Mouse (Mus musculus) kidney, embryonic 14.5 days (tissue): ENCODE measurements around the gene Surf2. TPM values are rescaled to one million over a fixed set of nuclear protein-coding genes. Genes with fewer than 3 reads are reported as not detected.

ENCODE experiments used
- ATAC-seq: fragments of 200-750 bp; cut with Nextera tagmentation; 2 replicates; pipeline ENCODE4 v1.8.0; 2017; ENCODE audit warnings: moderate number of reproducible peaks, mild to moderate bottlenecking, moderate TSS enrichment, moderate library complexity; ENCODE audit not compliant: low FRiP score, low TSS enrichment
- H3K27ac ChIP-seq: fragments of 300-500 bp; sonication (generic); 2 replicates; pipeline ENCODE4 v1.5.1; 2014; ENCODE audit warnings: low read depth, mild to moderate bottlenecking, low read length, moderate library complexity, mixed read lengths
- H3K27me3 ChIP-seq: fragments of 300-500 bp; sonication (generic); 2 replicates; pipeline ENCODE4 v1.6.1; 2014; ENCODE audit warnings: mild to moderate bottlenecking, low read length; ENCODE audit not compliant: control insufficient read depth, insufficient read depth
- H3K36me3 ChIP-seq: fragments of 300-500 bp; sonication (generic); 2 replicates; pipeline ENCODE4 v1.6.1; 2014; ENCODE audit warnings: low read length, mixed read lengths; ENCODE audit not compliant: control insufficient read depth, insufficient read depth
- H3K4me1 ChIP-seq: fragments of 300-500 bp; sonication (generic); 2 replicates; pipeline ENCODE4 v1.6.1; 2014; ENCODE audit warnings: low read length, mixed read lengths; ENCODE audit not compliant: control insufficient read depth, insufficient read depth
- H3K4me2 ChIP-seq: fragments of 300-500 bp; sonication (generic); replicated peaks from 2 replicates; pipeline ENCODE4 v1.6.1; 2014; ENCODE audit warnings: low read depth, mild to moderate bottlenecking, low read length
- H3K4me3 ChIP-seq: fragments of 300-500 bp; sonication (generic); 2 replicates; pipeline ENCODE4 v1.5.1; 2014; ENCODE audit warnings: mild to moderate bottlenecking, low read length
- H3K9ac ChIP-seq: fragments of 300-500 bp; sonication (generic); 2 replicates; pipeline ENCODE4 v1.6.1; 2014; ENCODE audit warnings: low read depth, mild to moderate bottlenecking, low read length, moderate library complexity
- H3K9me3 ChIP-seq: fragments of 300-500 bp; sonication (generic); 2 replicates; pipeline ENCODE4 v1.6.1; 2016; ENCODE audit warnings: low read length; ENCODE audit not compliant: control insufficient read depth
- WGBS: fragments of 180-500 bp; shearing (Covaris S2); extraction: QIAGEN DNeasy Blood & Tissue Kit; methylation state at CpG from one replicate; pipeline ENCODE4 v1.1.7; 2014; 5-methylcytosine and 5-hydroxymethylcytosine counted together
- polyA plus RNA-seq: library from polyadenylated mRNA; unstranded; fragments of >200 nt; fragmentation: Nextera tagmentation; extraction: Ambion mirVana; gene quantifications from 2 replicates; pipeline ENCODE4 v1.2.1, GENCODE M21; 2014

Surf2 gene
- polyA plus RNA-seq, 1 experiment from 2014 or later, result 40.1 TPM

DNA sequence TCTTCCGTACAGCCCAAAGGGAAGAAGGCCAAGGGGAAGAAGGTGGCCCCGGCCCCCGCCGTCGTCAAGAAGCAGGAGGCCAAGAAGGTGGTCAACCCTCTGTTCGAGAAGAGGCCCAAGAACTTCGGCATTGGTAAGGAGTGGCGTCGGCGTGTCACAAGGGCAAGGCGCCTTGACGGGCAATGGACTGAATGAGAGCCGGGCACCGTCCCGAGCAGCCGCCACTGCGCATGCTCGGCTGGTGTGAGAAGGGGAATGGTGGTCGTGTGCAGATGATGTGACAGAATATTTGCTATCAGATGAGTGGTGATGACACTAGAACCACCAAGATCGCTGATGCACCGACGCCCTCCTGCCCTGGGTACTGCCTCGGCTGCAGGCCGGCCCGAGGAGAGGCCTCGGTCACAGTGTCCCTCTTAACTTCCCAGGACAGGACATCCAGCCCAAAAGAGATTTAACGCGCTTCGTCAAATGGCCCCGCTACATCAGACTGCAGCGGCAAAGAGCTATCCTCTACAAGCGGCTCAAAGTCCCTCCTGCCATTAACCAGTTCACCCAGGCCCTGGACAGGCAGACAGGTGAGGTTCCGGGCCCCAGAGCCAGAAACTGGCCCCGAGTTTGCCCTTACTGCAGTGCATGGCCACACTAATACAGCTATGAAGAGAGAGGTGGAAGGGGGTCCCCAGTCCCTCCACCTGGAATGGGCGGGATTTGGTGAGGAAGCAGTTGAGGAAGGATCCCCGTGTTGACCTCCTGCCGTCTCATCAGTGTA lies 5.0 kb upstream of the Surf2 start:
- Histone ChIP-seq H3K4me3 (peak overlapping the region; percentile 87), H3K4me2 (peak overlapping the region; percentile 79), H3K36me3 (peaks cover 50% of the 10 kb centered on the region), H3K9ac (peak overlapping the region; percentile 95), H3K27ac (peak overlapping the region; percentile 93), H3K4me1 (peaks cover 24% of the 10 kb centered on the region), H3K9me3 (no peaks in the 10 kb centered on the region), H3K27me3 (no peaks in the 10 kb centered on the region)
- ATAC-seq, result peak; percentile 5; the same call in 1 of the 2 replicates
- WGBS, result 2% methylated on average over 36 of the region's 37 CpGs

DNA sequence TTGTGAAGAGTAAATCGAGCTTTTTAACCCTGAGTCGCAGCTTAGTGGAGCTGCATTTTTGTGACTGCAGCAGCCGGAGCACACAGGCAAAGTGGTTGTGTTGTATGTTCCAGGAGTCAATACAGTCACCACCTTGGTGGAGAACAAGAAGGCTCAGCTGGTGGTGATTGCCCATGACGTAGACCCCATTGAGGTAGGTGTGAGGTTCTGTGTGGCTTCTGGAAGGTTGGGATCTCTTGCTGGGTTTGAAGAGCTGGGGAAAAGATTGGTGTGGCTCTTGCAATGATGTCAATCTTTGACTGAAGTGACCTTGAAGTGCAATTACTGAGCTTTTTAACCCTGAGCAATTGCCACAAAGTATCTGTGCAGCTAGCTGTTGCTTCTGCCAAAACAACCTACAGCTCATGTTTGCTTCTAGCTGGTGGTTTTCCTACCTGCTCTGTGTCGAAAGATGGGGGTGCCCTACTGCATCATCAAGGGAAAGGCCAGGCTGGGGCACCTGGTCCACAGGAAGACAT lies 3.9 kb upstream of the Surf2 start:
- Histone ChIP-seq H3K27ac (no peak overlapping the region), H3K36me3 (peaks cover 38% of the 10 kb centered on the region), H3K4me2 (peak overlapping the region; percentile 79), H3K27me3 (no peaks in the 10 kb centered on the region), H3K4me3 (peak overlapping the region; percentile 87), H3K9me3 (no peaks in the 10 kb centered on the region), H3K4me1 (peaks cover 30% of the 10 kb centered on the region), H3K9ac (peak overlapping the region; percentile 95; the same call in 1 of the 2 replicates)
- WGBS, result 61% methylated on average over 5 of the region's 5 CpGs
- no peak for ATAC-seq

GRCm38 (mm10) chr2:26913416-26914147 lies 2.6 kb upstream of the Surf2 start:
- H3K9me3 ChIP-seq, result no peaks in the 10 kb centered on the region
- no peaks in the 10 kb centered on the region for H3K27me3 ChIP-seq
- H3K27ac ChIP-seq, result no peak overlapping the region
- H3K4me3 ChIP-seq, result no peak overlapping the region
- WGBS, result 86% methylated on average over 17 of the region's 17 CpGs
- no peak overlapping the region for H3K4me2 ChIP-seq
- peaks cover 37% of the 10 kb centered on the region for H3K36me3 ChIP-seq
- no peak for ATAC-seq
- H3K9ac ChIP-seq, result no peak overlapping the region
- peaks cover 37% of the 10 kb centered on the region for H3K4me1 ChIP-seq

DNA sequence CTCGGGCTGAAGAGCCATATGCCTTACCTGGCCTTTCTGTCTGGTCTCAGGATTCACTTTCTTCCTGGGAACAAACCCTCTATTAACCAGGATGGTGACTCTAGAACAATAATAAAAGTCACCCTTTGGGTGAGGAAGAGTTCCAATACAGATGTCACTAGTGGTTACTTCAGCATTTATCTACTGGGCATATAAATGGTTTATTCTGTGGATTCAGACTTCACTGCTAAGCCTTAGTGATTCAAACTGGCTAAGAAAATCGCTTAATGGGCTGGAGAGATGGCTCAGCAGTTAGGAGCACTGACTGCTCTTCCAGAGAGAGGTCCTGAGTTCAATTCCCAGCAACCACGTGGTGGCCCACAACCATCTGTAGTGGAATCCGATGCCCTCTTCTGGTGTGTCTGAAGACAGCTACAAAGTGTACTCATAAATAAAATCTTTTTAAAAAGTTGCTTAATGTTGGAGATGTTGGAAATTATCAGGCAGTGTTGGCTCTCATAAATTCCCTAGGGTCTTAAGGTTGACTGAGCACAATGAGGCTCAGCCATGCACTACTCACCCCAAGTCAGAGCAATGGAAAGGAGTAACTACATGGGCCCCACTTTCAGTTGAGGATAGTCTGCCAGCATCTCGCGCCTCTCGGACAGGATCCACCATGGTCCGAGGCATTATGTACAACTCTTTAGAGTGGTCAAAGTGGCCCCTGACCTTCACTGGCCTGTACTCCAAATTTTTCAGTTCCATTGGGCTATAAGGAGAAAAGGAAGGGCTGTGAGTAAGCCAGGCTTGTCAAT lies 1.8 kb upstream of the Surf2 start:
- Histone ChIP-seq H3K9me3 (no peaks in the 10 kb centered on the region), H3K4me2 (peak overlapping the region; percentile 97; the same call in 1 of the 2 replicates), H3K4me1 (peaks cover 29% of the 10 kb centered on the region), H3K27ac (no peak overlapping the region), H3K4me3 (no peak overlapping the region), H3K27me3 (no peaks in the 10 kb centered on the region), H3K36me3 (peaks cover 44% of the 10 kb centered on the region), H3K9ac (no peak overlapping the region)
- 62% methylated on average over 8 of the region's 8 CpGs for WGBS
- no peak for ATAC-seq

DNA sequence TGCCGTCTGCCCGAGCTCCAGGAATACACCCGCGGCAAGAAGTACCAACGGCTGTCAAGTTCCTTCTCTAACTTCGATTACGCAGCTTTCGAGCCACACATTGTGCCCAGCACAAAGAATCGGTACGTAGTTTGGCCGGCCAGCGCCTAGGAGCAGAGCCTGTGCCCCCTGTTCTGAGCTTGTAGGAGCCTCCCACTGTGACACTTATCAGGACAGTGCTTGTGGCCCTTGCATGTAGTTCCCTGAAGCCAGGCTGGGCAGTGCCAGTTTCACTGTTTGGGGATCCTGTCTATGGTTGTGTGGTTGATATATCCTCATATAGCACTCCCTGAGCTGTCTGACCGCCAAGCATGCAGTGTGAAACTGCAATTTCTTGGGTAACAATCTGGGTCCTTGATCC lies 571 bp downstream of the Surf2 start:
- peak overlapping the region; percentile 97 for H3K4me2 ChIP-seq
- H3K9me3 ChIP-seq, result no peaks in the 10 kb centered on the region
- peaks cover 64% of the 10 kb centered on the region for H3K36me3 ChIP-seq
- H3K4me3 ChIP-seq, result peak overlapping the region; percentile 79
- 3% methylated on average over 13 of the region's 13 CpGs for WGBS
- H3K27me3 ChIP-seq, result no peaks in the 10 kb centered on the region
- H3K9ac ChIP-seq, result peak overlapping the region; percentile 76
- peak; percentile 26 for ATAC-seq
- peaks cover 28% of the 10 kb centered on the region for H3K4me1 ChIP-seq
- H3K27ac ChIP-seq, result peak overlapping the region; percentile 62; the same call in 1 of the 2 replicates

DNA sequence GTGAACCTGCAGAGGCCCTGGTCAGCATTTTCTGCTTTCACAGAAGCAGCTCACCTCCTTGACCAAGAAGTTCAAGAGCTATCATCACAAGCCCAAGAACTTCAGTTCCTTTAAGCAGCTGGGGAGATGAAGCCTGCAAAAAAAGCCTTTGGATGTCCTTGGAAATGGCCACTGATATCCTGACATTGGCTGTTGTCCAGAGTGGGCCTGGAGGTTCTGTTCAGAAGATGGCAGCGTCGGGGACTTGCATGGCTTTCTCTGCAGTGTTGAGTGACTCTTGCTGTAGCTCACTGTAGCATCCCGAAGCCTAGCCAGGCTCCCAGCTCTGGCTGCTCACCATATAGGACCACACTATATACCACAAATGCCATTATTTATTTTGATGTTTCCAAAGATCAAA lies 3.5 kb downstream of the Surf2 start:
- Histone ChIP-seq H3K27ac (no peak overlapping the region), H3K9me3 (no peaks in the 10 kb centered on the region)
- 89% methylated on average over 3 of the region's 3 CpGs for WGBS

GRCm38 (mm10) chr2:26920190-26920855 lies 4.2 kb downstream of the Surf2 start:
- 89% methylated on average over 6 of the region's 6 CpGs for WGBS
- Histone ChIP-seq H3K36me3 (peaks cover 75% of the 10 kb centered on the region), H3K27me3 (no peaks in the 10 kb centered on the region), H3K4me3 (no peak overlapping the region), H3K9me3 (no peaks in the 10 kb centered on the region), H3K27ac (no peak overlapping the region), H3K4me1 (peaks cover 19% of the 10 kb centered on the region), H3K4me2 (no peak overlapping the region), H3K9ac (no peak overlapping the region)
- ATAC-seq, result no peak

More for the DNA sequence above, 3.5 kb downstream of the Surf2 start:
- no peak overlapping the region for H3K9ac ChIP-seq
- ATAC-seq, result no peak
- peaks cover 68% of the 10 kb centered on the region for H3K36me3 ChIP-seq
- no peaks in the 10 kb centered on the region for H3K27me3 ChIP-seq
- H3K4me1 ChIP-seq, result peaks cover 24% of the 10 kb centered on the region
- H3K4me2 ChIP-seq, result no peak overlapping the region
- H3K4me3 ChIP-seq, result no peak overlapping the region

GRCm38 (mm10) chr2:26921784-26922183 lies 5.6 kb downstream of the Surf2 start:
- ATAC-seq, result no peak
- peaks cover 89% of the 10 kb centered on the region for H3K36me3 ChIP-seq
- H3K4me1 ChIP-seq, result peaks cover 13% of the 10 kb centered on the region
- H3K9ac ChIP-seq, result no peak overlapping the region
- H3K9me3 ChIP-seq, result no peaks in the 10 kb centered on the region
- H3K27ac ChIP-seq, result no peak overlapping the region
- WGBS, result 76% methylated on average over 9 of the region's 9 CpGs
- H3K4me3 ChIP-seq, result no peak overlapping the region
- no peak overlapping the region for H3K4me2 ChIP-seq
- no peaks in the 10 kb centered on the region for H3K27me3 ChIP-seq
